Mouse (Mus musculus): ENCODE data around the gene Otud1. TPM values are rescaled to one million over a fixed set of nuclear protein-coding genes. Genes with fewer than 3 reads are reported as not detected.
A peak's percentile ranks its signal among the peaks of the same experiment; 100 is the strongest.

Otud1 gene
- 0.64 and 0.71 TPM in 2 replicates for polyA plus RNA-seq (2016; fragmentation: Nextera tagmentation; extraction: Ambion mirVana)

DNA sequence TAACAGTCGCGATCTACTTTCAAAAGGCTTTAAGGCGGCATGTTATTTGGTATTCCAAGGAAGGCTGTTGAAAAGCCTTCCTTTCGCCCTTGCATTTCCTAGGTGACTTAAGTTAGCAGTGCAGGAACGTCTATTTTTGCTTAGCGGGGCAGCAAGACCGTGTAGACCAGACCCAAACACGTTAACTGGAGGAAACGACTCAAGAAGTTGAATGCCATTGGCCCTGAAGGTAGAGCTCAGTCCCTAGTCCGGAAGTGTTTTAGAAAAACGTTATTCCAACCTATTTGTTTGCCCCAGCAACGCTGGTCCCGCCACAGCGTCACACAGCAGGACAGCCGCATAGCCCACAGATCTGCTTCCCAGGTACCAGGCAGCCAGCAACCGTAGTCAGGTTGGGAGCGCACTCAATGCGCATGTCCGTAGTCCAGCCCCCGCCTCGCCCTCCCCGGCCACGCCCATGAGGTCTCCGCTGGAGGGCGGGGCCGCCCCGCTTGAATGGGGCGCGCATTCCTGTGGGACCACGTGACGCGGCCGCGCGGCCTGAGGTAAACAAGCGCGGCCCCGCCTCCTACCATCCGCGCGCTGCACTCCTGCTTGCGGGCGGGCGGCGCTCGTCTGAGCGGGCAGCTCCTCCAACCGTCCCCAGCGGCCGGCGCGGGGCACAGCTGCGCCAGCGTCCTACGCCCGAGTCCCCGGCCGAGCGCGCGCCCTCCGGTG is at the start of gene Otud1:
Gene Otud1 (plus strand): TSS at position 595 of the 717 bp plus-strand sequence.
- Histone ChIP-seq H3K9me3 (replicated peaks) (no peaks in the 10 kb centered on the region), H3K27ac (replicated peaks) (peak within 1 kb of the TSS; percentile 86), H3K4me1 (peaks cover 27% of the 10 kb centered on the region), H3K4me3 (peak within 1 kb of the TSS; percentile 77), H3K36me3 (no peaks in the 10 kb centered on the region), H3K27me3 (ENCODE audit: low read depth, poor library complexity, severe bottlenecking) (peaks cover 54% of the 10 kb centered on the region)
- WGBS, result under 1% methylated on average over 59 of the region's 62 CpGs
- peak; percentile 96 for DNase-seq (ENCODE audit: low spot score)

DNA sequence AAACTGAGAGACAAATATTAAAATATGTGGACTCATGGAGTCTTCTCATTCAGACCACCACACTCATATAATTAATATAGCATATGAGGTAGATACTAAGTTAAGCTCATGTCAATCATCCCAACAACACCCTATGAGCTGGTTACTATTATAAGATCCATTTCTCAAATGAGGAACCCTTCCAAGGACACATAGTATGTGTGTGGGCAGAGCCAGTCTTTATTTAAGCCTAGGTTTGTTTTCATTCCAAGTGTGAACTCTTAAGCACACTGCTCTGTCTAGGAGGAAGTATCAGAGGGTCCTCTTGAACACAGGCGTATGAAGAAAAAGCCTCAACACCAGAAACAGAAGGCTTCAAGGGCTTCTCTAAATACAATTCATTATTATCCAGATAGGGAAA is 49.7 kb upstream of the Otud1 start:
- Histone ChIP-seq H3K4me1 (no peaks in the 10 kb centered on the region; the same call in 1 of the 2 replicates), H3K27ac (replicated peaks) (no peak overlapping the region)
- WGBS, result 84% methylated on average over 1 of the region's 1 CpGs

DNA sequence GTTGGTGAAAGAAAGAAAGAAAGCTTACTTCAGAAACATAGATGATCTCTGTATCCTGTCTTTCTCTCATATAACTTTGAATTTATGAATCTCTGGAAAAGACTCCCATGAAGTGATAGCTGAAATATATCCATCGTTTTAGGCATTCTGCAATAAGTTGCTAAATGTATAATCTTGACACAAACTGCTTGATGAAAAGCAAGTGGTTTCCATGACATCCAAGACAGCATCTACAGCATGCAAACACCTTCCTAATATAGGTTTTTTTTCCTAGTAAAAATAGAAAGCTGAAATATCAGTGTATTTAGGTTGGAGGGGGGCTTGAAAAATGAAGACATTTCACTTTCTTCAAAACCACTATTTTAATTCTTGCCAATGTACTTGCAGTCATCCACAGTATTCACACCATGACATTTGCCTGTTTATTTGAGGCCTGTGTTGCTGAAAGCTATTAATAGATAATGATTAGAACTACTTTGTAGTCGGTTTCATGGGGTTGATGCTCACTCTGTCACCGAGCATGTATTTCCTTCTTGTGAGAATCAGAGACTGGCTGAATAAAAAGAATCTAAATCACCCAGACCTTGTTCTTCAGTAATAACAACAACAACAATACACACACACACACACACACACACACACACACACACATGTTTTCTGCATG is 49.0 kb upstream of the Otud1 start:
- 85% methylated on average over 3 of the region's 3 CpGs for WGBS
- no peaks in the 10 kb centered on the region; the same call in 1 of the 2 replicates for H3K4me1 ChIP-seq
- no peak overlapping the region for H3K4me3 ChIP-seq
- no peaks in the 10 kb centered on the region for H3K27me3 ChIP-seq (ENCODE audit: low read depth, poor library complexity, severe bottlenecking)
- no peaks in the 10 kb centered on the region for H3K9me3 ChIP-seq (replicated peaks)
- H3K27ac ChIP-seq (replicated peaks), result no peak overlapping the region
- no peak for DNase-seq (ENCODE audit: low spot score)
- no peaks in the 10 kb centered on the region for H3K36me3 ChIP-seq

More for the DNA sequence above, 49.7 kb upstream of the Otud1 start:
- Histone ChIP-seq H3K4me3 (no peak overlapping the region), H3K9me3 (replicated peaks) (no peaks in the 10 kb centered on the region), H3K36me3 (no peaks in the 10 kb centered on the region), H3K27me3 (ENCODE audit: low read depth, poor library complexity, severe bottlenecking) (no peaks in the 10 kb centered on the region)
- DNase-seq (ENCODE audit: low spot score), result no peak

DNA sequence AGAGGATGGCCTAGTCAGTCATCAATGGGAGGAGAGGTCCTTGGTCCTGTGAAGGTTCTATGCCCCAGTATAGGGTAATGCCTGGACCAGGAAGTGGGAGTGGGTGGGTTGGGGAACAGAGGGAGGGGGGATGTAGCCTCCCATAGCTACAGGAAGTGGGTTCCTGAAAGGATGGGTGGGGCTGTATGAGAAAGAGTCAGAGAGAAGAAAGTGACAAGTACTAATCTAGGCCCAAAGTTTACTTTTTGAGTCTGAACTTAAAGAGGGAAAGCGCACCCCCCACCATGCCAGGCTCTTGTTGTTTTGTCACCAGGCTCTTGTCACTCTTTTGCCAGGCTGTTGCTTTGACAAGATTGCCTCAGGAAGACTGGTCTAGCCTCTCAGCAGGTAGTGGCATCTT is 35.5 kb upstream of the Otud1 start:
- peaks cover 6% of the 10 kb centered on the region; the same call in 1 of the 2 replicates for H3K9me3 ChIP-seq (replicated peaks)
- no peaks in the 10 kb centered on the region for H3K4me1 ChIP-seq
- no peak overlapping the region for H3K27ac ChIP-seq (replicated peaks)
- WGBS, result 96% methylated on average over 1 of the region's 1 CpGs
- H3K4me3 ChIP-seq, result no peak overlapping the region
- DNase-seq (ENCODE audit: low spot score), result no peak
- H3K27me3 ChIP-seq (ENCODE audit: low read depth, poor library complexity, severe bottlenecking), result no peaks in the 10 kb centered on the region
- H3K36me3 ChIP-seq, result no peaks in the 10 kb centered on the region

DNA sequence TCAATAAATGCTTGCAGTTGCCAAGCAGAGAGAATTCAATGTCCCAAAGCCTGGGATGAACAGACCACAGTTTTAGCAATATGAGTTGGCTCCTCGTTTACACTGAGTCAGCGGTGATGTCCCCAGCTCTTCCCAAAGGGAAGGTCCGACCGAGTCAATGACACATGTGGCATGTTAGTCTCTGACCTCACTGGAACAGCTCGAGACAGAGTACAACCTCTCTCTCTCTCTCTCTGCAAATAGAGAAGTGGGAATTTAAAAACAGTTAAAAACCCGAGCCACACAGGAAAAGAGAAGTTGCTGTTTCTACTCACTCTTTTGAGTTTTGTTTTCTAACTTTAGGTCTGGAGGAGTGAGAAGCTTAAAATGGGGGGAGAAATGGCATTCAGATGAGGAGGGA is 30.5 kb upstream of the Otud1 start:
- Histone ChIP-seq H3K4me3 (no peak overlapping the region), H3K36me3 (no peaks in the 10 kb centered on the region), H3K4me1 (no peaks in the 10 kb centered on the region), H3K9me3 (replicated peaks) (peaks cover 6% of the 10 kb centered on the region; the same call in 1 of the 2 replicates), H3K27ac (replicated peaks) (no peak overlapping the region), H3K27me3 (ENCODE audit: low read depth, poor library complexity, severe bottlenecking) (no peaks in the 10 kb centered on the region)
- no peak for DNase-seq (ENCODE audit: low spot score)
- 87% methylated on average over 6 of the region's 6 CpGs for WGBS

DNA sequence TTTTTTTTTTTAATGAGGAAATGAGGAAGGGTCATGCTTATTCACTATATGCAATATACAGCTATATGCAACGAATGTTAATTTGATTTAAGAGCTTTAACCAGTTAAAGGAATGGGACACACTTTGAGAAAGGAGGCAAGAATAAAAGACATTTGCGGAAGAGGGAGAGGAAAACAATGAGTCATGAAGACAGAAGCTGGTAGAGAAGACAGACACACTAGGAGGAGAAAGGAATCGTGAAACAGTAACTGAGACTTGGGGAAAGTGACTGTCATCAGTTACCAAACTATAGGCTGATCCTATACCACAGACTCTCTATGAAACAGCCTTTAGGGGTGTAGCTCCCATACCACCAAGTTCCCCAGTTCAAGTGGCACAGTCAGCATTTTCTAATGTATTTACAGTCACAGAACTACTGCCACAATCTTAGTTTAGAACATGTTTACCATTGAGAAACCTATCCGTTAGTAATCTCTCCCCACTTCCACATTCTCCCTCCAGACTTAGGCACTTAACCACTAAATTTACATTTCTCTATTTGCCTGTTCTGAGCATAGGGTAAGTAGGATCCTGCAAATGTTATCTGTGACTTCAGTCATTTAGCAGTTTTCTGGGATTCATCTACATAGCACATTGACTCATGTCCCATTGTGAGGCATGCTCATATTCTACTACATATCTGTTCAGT is 29.5 kb upstream of the Otud1 start:
- no peaks in the 10 kb centered on the region for H3K27me3 ChIP-seq (ENCODE audit: low read depth, poor library complexity, severe bottlenecking)
- no peak overlapping the region for H3K27ac ChIP-seq (replicated peaks)
- WGBS, result 86% methylated on average over 4 of the region's 4 CpGs

DNA sequence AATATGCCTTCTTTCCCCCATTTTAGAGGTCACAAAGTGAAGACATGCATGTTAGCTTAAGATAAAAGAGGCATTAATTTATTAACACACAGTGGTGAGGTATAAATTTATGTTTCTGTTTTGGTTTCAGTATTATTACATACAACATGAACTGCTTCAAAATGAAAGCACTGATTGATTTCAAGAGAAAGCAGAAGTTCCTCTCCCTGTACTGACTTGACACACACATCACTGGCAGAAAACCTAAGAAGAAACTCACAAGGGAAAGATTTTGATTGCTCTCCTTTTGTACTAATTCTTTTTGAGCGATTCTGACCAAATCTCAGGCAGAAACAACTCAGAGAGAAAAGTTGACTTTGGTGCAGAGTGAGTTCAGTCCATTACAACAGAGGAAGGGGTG is 27.0 kb upstream of the Otud1 start:
- peaks cover 5% of the 10 kb centered on the region; the same call in 1 of the 2 replicates for H3K9me3 ChIP-seq (replicated peaks)
- DNase-seq (ENCODE audit: low spot score), result no peak
- H3K27me3 ChIP-seq (ENCODE audit: low read depth, poor library complexity, severe bottlenecking), result no peaks in the 10 kb centered on the region
- H3K27ac ChIP-seq (replicated peaks), result no peak overlapping the region
- 84% methylated on average over 1 of the region's 1 CpGs for WGBS
- no peaks in the 10 kb centered on the region for H3K36me3 ChIP-seq
- H3K4me1 ChIP-seq, result no peaks in the 10 kb centered on the region
- no peak overlapping the region for H3K4me3 ChIP-seq

More for the DNA sequence above, 29.5 kb upstream of the Otud1 start:
- Histone ChIP-seq H3K4me1 (no peaks in the 10 kb centered on the region), H3K4me3 (no peak overlapping the region), H3K9me3 (replicated peaks) (peaks cover 6% of the 10 kb centered on the region; the same call in 1 of the 2 replicates), H3K36me3 (no peaks in the 10 kb centered on the region)
- DNase-seq (ENCODE audit: low spot score), result no peak

DNA sequence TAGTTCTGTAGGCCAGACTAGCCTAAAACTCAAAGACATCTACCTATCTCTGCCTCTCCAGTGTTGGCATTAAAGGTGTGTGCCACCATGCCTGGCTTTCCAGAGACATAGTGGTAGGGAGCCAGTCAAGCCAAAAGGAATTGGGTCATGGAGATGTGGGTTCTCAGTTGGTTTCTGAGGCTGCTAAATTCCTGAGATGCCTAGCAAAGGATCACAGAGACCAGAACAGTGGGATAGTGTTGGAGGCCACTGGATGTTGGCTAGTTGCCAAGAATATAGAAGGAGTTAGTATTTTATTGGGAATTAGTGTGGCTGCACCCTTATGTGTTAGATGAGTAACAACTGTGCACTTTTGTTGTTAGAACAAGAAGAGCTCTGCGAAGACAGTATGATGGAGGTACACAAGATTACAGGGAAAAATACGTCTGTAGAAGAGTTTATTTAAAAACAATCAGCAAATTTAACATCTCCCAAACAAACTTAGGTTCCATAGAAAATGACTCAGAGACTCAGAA is 24.1 kb upstream of the Otud1 start:
- no peak for DNase-seq (ENCODE audit: low spot score)
- Histone ChIP-seq H3K4me3 (no peak overlapping the region), H3K27ac (replicated peaks) (no peak overlapping the region), H3K4me1 (no peaks in the 10 kb centered on the region), H3K36me3 (no peaks in the 10 kb centered on the region), H3K27me3 (ENCODE audit: low read depth, poor library complexity, severe bottlenecking) (no peaks in the 10 kb centered on the region), H3K9me3 (replicated peaks) (no peaks in the 10 kb centered on the region)
- 75% methylated on average over 2 of the region's 2 CpGs for WGBS

DNA sequence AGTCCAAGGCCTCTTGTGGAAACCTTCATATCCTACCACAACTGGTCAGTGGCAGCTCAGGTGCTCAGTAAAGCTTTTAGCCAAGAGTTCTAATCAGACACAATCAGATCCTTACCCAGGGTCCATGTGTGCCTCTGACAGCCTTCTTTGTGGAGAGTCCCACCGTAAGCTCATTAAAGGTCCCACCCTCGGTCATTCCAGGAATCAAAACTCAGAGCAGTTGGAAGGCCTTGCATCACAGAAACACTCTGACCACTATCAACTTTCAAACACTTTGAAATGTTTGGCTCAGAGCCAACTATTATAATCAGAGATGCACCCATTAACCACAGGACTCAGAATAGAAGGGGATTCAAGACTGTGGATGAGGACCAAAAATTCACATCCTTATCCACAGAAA is 12.4 kb upstream of the Otud1 start:
- Histone ChIP-seq H3K4me3 (no peak overlapping the region), H3K27ac (replicated peaks) (no peak overlapping the region), H3K27me3 (ENCODE audit: low read depth, poor library complexity, severe bottlenecking) (no peaks in the 10 kb centered on the region), H3K4me1 (no peaks in the 10 kb centered on the region), H3K36me3 (no peaks in the 10 kb centered on the region), H3K9me3 (replicated peaks) (no peaks in the 10 kb centered on the region)
- DNase-seq (ENCODE audit: low spot score), result no peak
- 86% methylated on average over 2 of the region's 2 CpGs for WGBS

DNA sequence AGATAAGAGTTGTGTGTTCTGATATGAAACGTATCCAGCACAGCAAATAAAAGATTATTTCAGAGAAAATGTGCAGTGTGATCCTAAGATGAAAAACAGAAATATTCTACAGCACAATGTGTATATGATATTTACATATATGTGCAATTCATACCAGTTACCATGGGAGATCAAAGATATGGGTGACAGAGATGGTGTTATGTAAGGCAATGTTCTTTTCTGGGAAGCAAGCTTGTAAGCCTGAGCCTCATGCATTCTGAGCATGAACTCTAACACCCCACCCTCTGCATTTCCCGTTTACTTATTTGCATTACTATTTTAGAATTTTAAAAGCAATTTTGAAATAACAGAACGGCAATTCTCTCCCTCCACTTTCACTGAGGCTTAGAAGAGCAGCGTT is 11.4 kb upstream of the Otud1 start:
- Histone ChIP-seq H3K4me1 (no peaks in the 10 kb centered on the region), H3K4me3 (no peak overlapping the region), H3K27ac (replicated peaks) (no peak overlapping the region), H3K36me3 (no peaks in the 10 kb centered on the region), H3K9me3 (replicated peaks) (no peaks in the 10 kb centered on the region), H3K27me3 (ENCODE audit: low read depth, poor library complexity, severe bottlenecking) (no peaks in the 10 kb centered on the region)
- no peak for DNase-seq (ENCODE audit: low spot score)
- WGBS, result 87% methylated on average over 4 of the region's 4 CpGs

DNA sequence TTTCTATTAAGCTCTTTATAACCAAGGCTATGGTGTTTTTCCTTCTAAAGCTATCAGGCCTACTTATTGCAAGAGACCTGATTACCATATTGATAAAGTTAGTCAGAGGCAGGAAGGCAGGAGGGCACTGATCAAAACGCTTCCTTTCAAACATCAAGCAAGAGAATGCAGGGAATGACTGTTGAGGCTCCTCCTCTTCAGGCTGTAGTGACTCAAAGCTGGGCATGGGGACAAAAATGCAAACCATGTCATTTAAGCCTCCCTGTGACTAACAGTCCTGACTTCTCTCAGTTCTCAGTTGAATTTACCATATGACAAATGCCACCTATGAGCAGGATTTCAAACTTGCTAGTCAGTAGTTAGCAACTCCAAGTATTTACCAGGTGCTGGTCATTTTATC is 10.6 kb upstream of the Otud1 start:
- Histone ChIP-seq H3K27me3 (ENCODE audit: low read depth, poor library complexity, severe bottlenecking) (no peaks in the 10 kb centered on the region), H3K9me3 (replicated peaks) (no peaks in the 10 kb centered on the region), H3K27ac (replicated peaks) (no peak overlapping the region), H3K4me3 (no peak overlapping the region), H3K4me1 (no peaks in the 10 kb centered on the region), H3K36me3 (no peaks in the 10 kb centered on the region)
- DNase-seq (ENCODE audit: low spot score), result no peak
- WGBS, result 11% methylated on average over 1 of the region's 1 CpGs

DNA sequence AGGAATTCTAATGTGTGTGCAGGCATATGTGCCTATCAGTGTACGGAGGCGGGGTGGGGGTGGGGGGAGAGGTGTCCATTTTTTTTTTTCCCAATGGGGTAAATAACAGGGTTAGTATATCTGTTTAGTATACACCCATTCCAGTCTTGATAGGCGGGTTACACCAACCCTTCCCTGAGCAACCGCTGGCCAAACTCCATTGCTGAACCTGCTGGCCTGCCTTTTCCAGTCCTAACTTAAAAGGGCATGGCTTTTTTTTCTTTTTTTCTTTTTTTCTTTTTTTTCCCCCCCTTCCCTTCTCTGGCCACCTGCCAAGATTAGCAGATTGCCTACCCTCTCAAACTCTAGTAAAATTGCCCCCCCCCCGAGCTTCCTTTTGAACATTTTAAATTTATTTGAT is 1.1 kb upstream of the Otud1 start:
- WGBS, result 21% methylated on average over 5 of the region's 5 CpGs
- 0 out of 2 replicates have a peak overlapping the region, but pooled peaks have one; percentile 77 for H3K4me3 ChIP-seq
- no peak for DNase-seq (ENCODE audit: low spot score)

More for the DNA sequence above, 1.1 kb upstream of the Otud1 start:
- H3K27ac ChIP-seq (replicated peaks), result no peak overlapping the region
- peaks cover 50% of the 10 kb centered on the region for H3K27me3 ChIP-seq (ENCODE audit: low read depth, poor library complexity, severe bottlenecking)
- H3K36me3 ChIP-seq, result no peaks in the 10 kb centered on the region
- no peaks in the 10 kb centered on the region for H3K9me3 ChIP-seq (replicated peaks)
- peaks cover 27% of the 10 kb centered on the region for H3K4me1 ChIP-seq

Data from midbrain, embryonic 10.5 days (tissue).